Mouse (Mus musculus) stomach, postnatal 0 days (tissue): ENCODE results near the gene Avpr2. TPM values are rescaled to one million over a fixed set of nuclear protein-coding genes. Genes with fewer than 3 reads are reported as not detected.
A peak's percentile ranks its signal among the peaks of the same experiment; 100 is the strongest.

Experiments
- ATAC-seq: fragments of 200-750 bp; cut with Nextera tagmentation; 2 replicates; pipeline ENCODE4 v1.8.0; 2017; ENCODE audit not compliant: low FRiP score, low TSS enrichment
- DNase-seq: peaks from one replicate; pipeline ENCODE4 v3.0.0-alpha.2; 2016; ENCODE audit warnings: low spot score
- H3K27ac ChIP-seq: fragments of 300-500 bp; sonication (generic); replicated peaks from 2 replicates; pipeline ENCODE4 v1.5.1; 2014; ENCODE audit warnings: mild to moderate bottlenecking, control low read depth
- H3K27me3 ChIP-seq: fragments of 300-500 bp; sonication (generic); 2 replicates; pipeline ENCODE4 v1.6.1; 2014; ENCODE audit warnings: low read length; ENCODE audit not compliant: control insufficient read depth, insufficient read depth
- H3K36me3 ChIP-seq: fragments of 300-500 bp; sonication (generic); 2 replicates; pipeline ENCODE4 v1.6.1; 2014; ENCODE audit warnings: low read length, mixed read lengths; ENCODE audit not compliant: control insufficient read depth, insufficient read depth
- H3K4me1 ChIP-seq: fragments of 300-500 bp; sonication (generic); replicated peaks from 2 replicates; pipeline ENCODE4 v1.6.1; 2014; ENCODE audit warnings: antibody characterized with exemption; ENCODE audit not compliant: control insufficient read depth, insufficient read depth
- H3K4me2 ChIP-seq: fragments of 300-500 bp; sonication (generic); replicated peaks from 2 replicates; pipeline ENCODE4 v1.6.1; 2014; ENCODE audit warnings: low read depth, mild to moderate bottlenecking, control low read depth, moderate library complexity
- H3K4me3 ChIP-seq: fragments of 300-500 bp; sonication (generic); 2 replicates; pipeline ENCODE4 v1.5.1; 2014; ENCODE audit warnings: low read depth, low read length, control low read depth
- H3K9ac ChIP-seq: fragments of 300-500 bp; sonication (generic); 2 replicates; pipeline ENCODE4 v1.6.1; 2014; ENCODE audit warnings: mild to moderate bottlenecking, low read length, control low read depth, mixed read lengths
- H3K9me3 ChIP-seq: fragments of 300-500 bp; sonication (generic); 2 replicates; pipeline ENCODE4 v1.6.1; 2016; ENCODE audit warnings: low read length; ENCODE audit not compliant: control insufficient read depth
- CTCF ChIP-seq: IDR thresholded peaks from 2 replicates; pipeline ENCODE4 v1.5.1; 2016; ENCODE audit warnings: antibody characterized with exemption, low read depth, mild to moderate bottlenecking, moderate library complexity
- EP300 ChIP-seq: optimal IDR thresholded peaks from 2 replicates; pipeline ENCODE3; 2016; ENCODE audit warnings: antibody characterized with exemption
- WGBS: fragments of 180-500 bp; shearing (Covaris S2); extraction: QIAGEN DNeasy Blood & Tissue Kit; methylation state at CpG from one replicate; pipeline ENCODE4 v1.1.7; 2014; 5-methylcytosine and 5-hydroxymethylcytosine counted together
- polyA plus RNA-seq: library from polyadenylated mRNA; unstranded; fragments of >200 nt; fragmentation: Nextera tagmentation; extraction: Ambion mirVana; gene quantifications from 2 replicates; pipeline ENCODE4 v1.2.1, GENCODE M21; 2015

Gene Avpr2
- 0.42 and 0.67 TPM in 2 replicates for polyA plus RNA-seq

- no peaks in the 10 kb centered on the region for H3K9me3 ChIP-seq
- DNase-seq (peak; percentile 43), ATAC-seq (peak; percentile 61; the same call in 1 of the 2 replicates)
- TF ChIP-seq EP300 (no peak), CTCF (no peak)
- no peaks in the 10 kb centered on the region for H3K36me3 ChIP-seq
- H3K4me1 ChIP-seq, result no peaks in the 10 kb centered on the region
- no peak within 1 kb of the TSS for H3K4me3 ChIP-seq
- H3K4me2 ChIP-seq, result no peak within 1 kb of the TSS
- no peaks in the 10 kb centered on the region for H3K27me3 ChIP-seq
- no peak within 1 kb of the TSS for H3K27ac ChIP-seq
- WGBS, result 45% methylated on average over 5 of the region's 6 CpGs
- H3K9ac ChIP-seq, result no peak within 1 kb of the TSS
Measured at GRCm38 (mm10) chrX:73891551-73892152, at the start of gene Avpr2. TSS of gene Avpr2 (plus strand) at chrX:73892102.

- H3K36me3 ChIP-seq, result no peaks in the 10 kb centered on the region
- 82% methylated on average over 9 of the region's 9 CpGs for WGBS
- H3K4me3 ChIP-seq, result no peak overlapping the region
- no peak overlapping the region for H3K9ac ChIP-seq
- H3K4me1 ChIP-seq, result no peaks in the 10 kb centered on the region
- H3K27ac ChIP-seq, result no peak overlapping the region
- DNase-seq (no peak), ATAC-seq (no peak)
- no peaks in the 10 kb centered on the region for H3K27me3 ChIP-seq
- H3K9me3 ChIP-seq, result no peaks in the 10 kb centered on the region
- no peak overlapping the region for H3K4me2 ChIP-seq
- TF ChIP-seq EP300, result no peak
- TF ChIP-seq CTCF, result no peak
Measured at GRCm38 (mm10) chrX:73854326-73855086, 37.4 kb upstream of the Avpr2 start.

GRCm38 (mm10) chrX:73855087-73855408 is 36.9 kb upstream of the Avpr2 start:
- Histone ChIP-seq H3K27me3 (no peaks in the 10 kb centered on the region), H3K9ac (no peak overlapping the region), H3K4me1 (no peaks in the 10 kb centered on the region), H3K27ac (no peak overlapping the region), H3K4me2 (no peak overlapping the region), H3K9me3 (no peaks in the 10 kb centered on the region), H3K4me3 (no peak overlapping the region), H3K36me3 (no peaks in the 10 kb centered on the region)
- no peak for ATAC-seq
- no peak for TF ChIP-seq EP300
- no peak for TF ChIP-seq CTCF
- 61% methylated on average over 3 of the region's 3 CpGs for WGBS
- no peak for DNase-seq

GRCm38 (mm10) chrX:73864692-73865091 is 27.2 kb upstream of the Avpr2 start:
- Histone ChIP-seq H3K9ac (no peak overlapping the region), H3K36me3 (no peaks in the 10 kb centered on the region), H3K27ac (no peak overlapping the region), H3K4me3 (no peak overlapping the region), H3K9me3 (no peaks in the 10 kb centered on the region), H3K4me1 (no peaks in the 10 kb centered on the region), H3K4me2 (no peak overlapping the region), H3K27me3 (no peaks in the 10 kb centered on the region)
- ATAC-seq (no peak), DNase-seq (no peak)
- TF ChIP-seq CTCF (no peak), EP300 (no peak)
- 46% methylated on average over 3 of the region's 3 CpGs for WGBS

- Histone ChIP-seq H3K27ac (no peak overlapping the region), H3K27me3 (no peaks in the 10 kb centered on the region), H3K4me3 (no peak overlapping the region), H3K9me3 (no peaks in the 10 kb centered on the region), H3K9ac (no peak overlapping the region), H3K36me3 (no peaks in the 10 kb centered on the region), H3K4me2 (no peak overlapping the region), H3K4me1 (no peaks in the 10 kb centered on the region)
- DNase-seq (no peak), ATAC-seq (no peak)
- TF ChIP-seq EP300 (no peak), CTCF (no peak)
- whole genome bisulfite sequencing, result 25% methylated on average over 3 of the region's 3 CpGs
Measured at GRCm38 (mm10) chrX:73867256-73867655, 24.6 kb upstream of the Avpr2 start.

- no peak overlapping the region for H3K4me2 ChIP-seq
- ATAC-seq (no peak), DNase-seq (no peak)
- H3K27me3 ChIP-seq, result no peaks in the 10 kb centered on the region
- no peaks in the 10 kb centered on the region for H3K36me3 ChIP-seq
- 61% methylated on average over 1 of the region's 1 CpGs for WGBS
- no peaks in the 10 kb centered on the region for H3K4me1 ChIP-seq
- H3K9ac ChIP-seq, result no peak overlapping the region
- no peak overlapping the region for H3K27ac ChIP-seq
- TF ChIP-seq CTCF, result no peak
- TF ChIP-seq EP300, result no peak
- H3K9me3 ChIP-seq, result no peaks in the 10 kb centered on the region
- H3K4me3 ChIP-seq, result no peak overlapping the region
Measured at GRCm38 (mm10) chrX:73867852-73868251, 24.1 kb upstream of the Avpr2 start.
